Mouse (Mus musculus) erythroblast, adult 5-6 weeks (primary cell): ENCODE results near the gene Ing2. TPM values are rescaled to one million over a fixed set of nuclear protein-coding genes. Genes with fewer than 3 reads are reported as not detected.

Source experiments
- total RNA-seq, 2 experiments: library from RNA; stranded (forward) in 1 of 2; stranded (reverse) in 1 of 2; fragments of 150-400 nt in 1 of 2; fragments of 200-764, 138-1000 nt in 1 of 2; gene quantifications; 2 replicates each; pipeline versions ENCODE4 v1.2.3 to v1.2.4; 2015 to 2017; ENCODE audit warnings: low replicate concordance in 2 of 2

The Ing2 gene
- total RNA-seq, 2 experiments from 2014 or later, result 12.4 to 12.9 TPM

Other genes with a start within 250 kb of the Ing2 start
- gene Stox2, start 229.2 kb downstream of the Ing2 start, total RNA-seq (2015; ENCODE audit: low replicate concordance), result not detected in 2 replicates
- gene Stox2, start 229.2 kb downstream of the Ing2 start, total RNA-seq (2017; ENCODE audit: low replicate concordance), result 0.14 and 0.26 TPM in 2 replicates
- gene Trappc11, start 142.1 kb downstream of the Ing2 start, total RNA-seq (2015; ENCODE audit: low replicate concordance), result 9.0 and 13.6 TPM in 2 replicates
- 12.7 and 17.0 TPM in 2 replicates for gene Trappc11, start 142.1 kb downstream of the Ing2 start, total RNA-seq (2017; ENCODE audit: low replicate concordance)
- gene Rwdd4a, start 141.9 kb downstream of the Ing2 start, total RNA-seq (2015; ENCODE audit: low replicate concordance), result 3.6 and 8.6 TPM in 2 replicates
- 6.6 and 9.2 TPM in 2 replicates for gene Rwdd4a, start 141.9 kb downstream of the Ing2 start, total RNA-seq (2017; ENCODE audit: low replicate concordance)
- 4.8 and 6.7 TPM in 2 replicates for gene Cdkn2aip, start 38.4 kb upstream of the Ing2 start, total RNA-seq (2015; ENCODE audit: low replicate concordance)
- gene Cdkn2aip, start 38.4 kb upstream of the Ing2 start, total RNA-seq (2017; ENCODE audit: low replicate concordance), result 10.6 and 12.1 TPM in 2 replicates
- gene Cldn24, start 146.6 kb upstream of the Ing2 start, total RNA-seq (2015; ENCODE audit: low replicate concordance), result not detected in 2 replicates
- not detected in 2 replicates for gene Cldn24, start 146.6 kb upstream of the Ing2 start, total RNA-seq (2017; ENCODE audit: low replicate concordance)
- gene Cldn22, start 148.9 kb upstream of the Ing2 start, total RNA-seq (2015; ENCODE audit: low replicate concordance), result not detected in 2 replicates
- not detected in 2 replicates for gene Cldn22, start 148.9 kb upstream of the Ing2 start, total RNA-seq (2017; ENCODE audit: low replicate concordance)